In the genomic region with DNA sequence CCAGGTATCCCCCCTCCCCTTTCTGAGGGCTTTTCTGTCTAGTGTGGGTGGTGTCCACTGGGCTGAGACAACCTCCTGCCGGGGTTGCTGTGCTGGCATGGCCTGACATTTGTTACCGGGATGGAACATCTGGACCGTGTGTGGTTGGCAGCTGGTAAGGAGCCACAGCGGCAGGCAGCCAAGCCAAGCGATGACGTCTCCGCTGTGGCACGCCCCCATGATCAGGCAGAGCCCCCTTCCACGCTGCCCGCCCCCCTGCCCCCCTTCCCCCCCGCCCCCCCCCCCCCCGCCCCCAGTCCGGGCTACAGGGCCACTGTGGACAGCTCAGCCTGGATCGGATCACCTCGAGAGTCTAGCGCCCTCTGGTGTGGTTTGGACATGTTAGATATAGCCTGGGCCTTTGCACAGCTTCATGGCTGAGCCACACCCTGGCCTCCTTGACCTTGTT, we compare ENCODE assay signal across 10 mouse cellular contexts. TPM values are rescaled to one million over a fixed set of nuclear protein-coding genes. Genes with fewer than 3 reads are reported as not detected.
DNase-seq lines count a peak whose midpoint lies in the region; ATAC-seq and TF ChIP-seq lines count a peak whose summit lies in the region.
"Had no signal": no experiment of that assay in that cellular context is flagged by ENCODE, and none has a peak within 500 bp of the region (broad histone marks: within the 10 kb centered on the region; RNA-seq: fewer than 3 reads in every experiment).

No protein-coding gene starts in this region.

- no peak overlapping the region for H3K4me3 ChIP-seq in bone marrow, adult 2 months (replicated peaks; ENCODE audit: control insufficient read depth, low read depth, low read length)
- H3K4me3 ChIP-seq in heart, embryonic 14.5 days (ENCODE audit: control insufficient read depth in 1 of 2, insufficient read depth in 1 of 2, low read depth in 1 of 2, low read length in 2 of 2): no peak overlapping the region
- H3K4me3 ChIP-seq: erythroblast, embryonic 14.5 days had no signal

- TF ChIP-seq CTCF in bone marrow, adult 2 months (IDR thresholded peaks at IDR 0.05; ENCODE audit: control insufficient read depth, insufficient read depth, low read length): peak; percentile 49

- peaks cover 3% of the 10 kb centered on the region for H3K4me1 ChIP-seq in bone marrow, adult 2 months (ENCODE audit: control insufficient read depth, insufficient read depth, low read length)
- no peaks in the 10 kb centered on the region; a peak in 1 of 4 replicates for H3K4me1 ChIP-seq in heart, embryonic 14.5 days (ENCODE audit: control insufficient read depth in 2 of 2, insufficient read depth in 2 of 2, low read length in 2 of 2)

- H3K4me2 ChIP-seq in heart, embryonic 14.5 days (ENCODE audit: low read length): no peak overlapping the region

- peaks cover 5% of the 10 kb centered on the region; the same call in 1 of the 2 replicates for H3K27me3 ChIP-seq in heart, embryonic 14.5 days (ENCODE audit: control insufficient read depth, insufficient read depth, low read length)

- 7% methylated on average over 12 of the region's 16 CpGs for WGBS in bone marrow, adult 2 months
- WGBS in heart, embryonic 14.5 days: 5% methylated on average over 2 of the region's 16 CpGs

- peaks cover 19% of the 10 kb centered on the region for H3K9me3 ChIP-seq in heart, embryonic 14.5 days (ENCODE audit: control insufficient read depth, low read length)

- peak; percentile 47; the same call in 1 of the 2 replicates for ATAC-seq in heart, embryonic 14.5 days (ENCODE audit: insufficient number of reproducible peaks, insufficient read depth, low FRiP score, low read depth)
- 0 out of 2 replicates have a peak, but pooled peaks have one; percentile 40 for ATAC-seq in monocyte, adult 5-6 weeks (replicated peaks; ENCODE audit: insufficient number of reproducible peaks, low FRiP score, low TSS enrichment, poor library complexity, severe bottlenecking)
- no peak for ATAC-seq in inflammation-experienced regulatory T-cells, adult 6 months

- no peaks in the 10 kb centered on the region for H3K36me3 ChIP-seq in heart, embryonic 14.5 days (ENCODE audit: control insufficient read depth, insufficient read depth, low read length)

- H3K9ac ChIP-seq in heart, embryonic 14.5 days (ENCODE audit: low read length): no peak overlapping the region

- peak; percentile 16 for DNase-seq in ovary, postnatal 36 days (ENCODE audit: low spot score)
- no peak for DNase-seq in ovary, postnatal 14 days (ENCODE audit: low spot score)
- DNase-seq in kidney, postnatal 4 days: peak; percentile 74 to 82
- DNase-seq in urinary bladder, adult 2 months (ENCODE audit: low spot score): no peak

- TF ChIP-seq POLR2A in bone marrow, adult 2 months (IDR thresholded peaks at IDR 0.05; ENCODE audit: borderline replicate concordance, control insufficient read depth, low read depth, low read length): no peak

- H3K27ac ChIP-seq in bone marrow, adult 2 months (ENCODE audit: control insufficient read depth, insufficient read depth, low read depth, low read length, poor library complexity): no peak overlapping the region
- H3K27ac ChIP-seq in heart, embryonic 14.5 days (replicated peaks in 1 of 2; ENCODE audit: control insufficient read depth in 1 of 2, insufficient read depth in 1 of 2, low read depth in 2 of 2, low read length in 2 of 2): no peak overlapping the region

RNA-seq across cellular contexts. Expression of gene Ptprs, which starts 11.2 kb away (rescaled TPM):
- 23.2 and 54.0 TPM in 2 replicates for polyA plus RNA-seq in bone marrow, adult 2 months (2011; ENCODE audit: insufficient read depth, insufficient read length, low replicate concordance, missing spikeins)
- 51.4 and 60.1 TPM in 2 replicates for polyA plus RNA-seq in heart, embryonic 14.5 days (2014; fragmentation: Nextera tagmentation; extraction: Ambion mirVana)
- 15.5 to 40.8 TPM (median 16.3 TPM) in 3 replicates for total RNA-seq in monocyte, adult 5-6 weeks (2017)
- 313 and 341 TPM in 2 replicates for polyA plus RNA-seq in urinary bladder, adult 2 months (2012; rRNA removed)
- polyA plus RNA-seq in inflammation-experienced regulatory T-cells, adult 6 months (2017; shearing (Covaris generic)): 10 to 100 TPM in 1 of 3 experiments, 1 to 10 TPM in 2; 7.2 to 10.9 (median 8.8) TPM

RNA-seq across cellular contexts. Expression of gene Znrf4, which starts 24.8 kb away (rescaled TPM):
- polyA plus RNA-seq in bone marrow, adult 2 months (2011; ENCODE audit: insufficient read depth, insufficient read length, low replicate concordance, missing spikeins): not detected in 2 replicates
- polyA plus RNA-seq in heart, embryonic 14.5 days (2014; fragmentation: Nextera tagmentation; extraction: Ambion mirVana): not detected in 2 replicates
- not detected in 3 replicates for total RNA-seq in monocyte, adult 5-6 weeks (2017)
- not detected in 2 replicates for polyA plus RNA-seq in urinary bladder, adult 2 months (2012; rRNA removed)
- not detected for polyA plus RNA-seq in inflammation-experienced regulatory T-cells, adult 6 months (2017; shearing (Covaris generic))
- polyA plus RNA-seq: erythroblast, embryonic 14.5 days; small intestine, adult 2 months had no signal

Comparison
In these comparisons a context has a peak if more than half of its experiments do, and no peak if none do; other contexts are left out.
1. DNase-seq: peak in ovary, postnatal 36 days (single experiment) and kidney, postnatal 4 days (2 of 2); none in ovary, postnatal 14 days (single experiment) and urinary bladder, adult 2 months (single experiment).